Mouse (Mus musculus): ENCODE measurements around the gene Hoxa10. TPM values are rescaled to one million over a fixed set of nuclear protein-coding genes. Genes with fewer than 3 reads are reported as not detected.

The Hoxa10 gene
- polyA plus RNA-seq, 1 experiment from 2014 or later: not detected

GRCm38 (mm10) chr6:52256956-52257355, 16.3 kb upstream of the Hoxa10 start:
- no peak for ATAC-seq (replicated peaks; ENCODE audit: extremely low read depth, insufficient read depth, low FRiP score)
- under 1% methylated on average over 6 of the region's 6 CpGs for WGBS
- Histone ChIP-seq H3K27ac (ENCODE audit: low read length) (no peak overlapping the region), H3K4me1 (ENCODE audit: control insufficient read depth, insufficient read depth, low read length) (peaks cover 10% of the 10 kb centered on the region), H3K36me3 (ENCODE audit: control insufficient read depth, insufficient read depth) (no peaks in the 10 kb centered on the region), H3K9ac (ENCODE audit: low read length) (no peak overlapping the region), H3K27me3 (ENCODE audit: control insufficient read depth, insufficient read depth, low read length) (peaks cover 69% of the 10 kb centered on the region), H3K4me2 (ENCODE audit: low read depth, low read length) (no peak overlapping the region), H3K9me3 (replicated peaks; ENCODE audit: control insufficient read depth, low read length) (no peaks in the 10 kb centered on the region), H3K4me3 (ENCODE audit: low read length) (no peak overlapping the region)

- H3K4me3 ChIP-seq (ENCODE audit: low read length): no peak overlapping the region
- H3K36me3 ChIP-seq (ENCODE audit: control insufficient read depth, insufficient read depth): no peaks in the 10 kb centered on the region
- H3K9ac ChIP-seq (ENCODE audit: low read length): no peak overlapping the region
- no peak for ATAC-seq (replicated peaks; ENCODE audit: extremely low read depth, insufficient read depth, low FRiP score)
- H3K4me2 ChIP-seq (ENCODE audit: low read depth, low read length): no peak overlapping the region
- H3K9me3 ChIP-seq (replicated peaks; ENCODE audit: control insufficient read depth, low read length): no peaks in the 10 kb centered on the region
- H3K4me1 ChIP-seq (ENCODE audit: control insufficient read depth, insufficient read depth, low read length): no peaks in the 10 kb centered on the region
- WGBS: 2% methylated on average over 59 of the region's 59 CpGs
- H3K27ac ChIP-seq (ENCODE audit: low read length): no peak overlapping the region
- peaks cover 80% of the 10 kb centered on the region for H3K27me3 ChIP-seq (ENCODE audit: control insufficient read depth, insufficient read depth, low read length)
Measured at GRCm38 (mm10) chr6:52253511-52254500, 13.2 kb upstream of the Hoxa10 start.

- no peak overlapping the region for H3K9ac ChIP-seq (ENCODE audit: low read length)
- H3K27me3 ChIP-seq (ENCODE audit: control insufficient read depth, insufficient read depth, low read length): peaks cover 84% of the 10 kb centered on the region
- no peaks in the 10 kb centered on the region for H3K9me3 ChIP-seq (replicated peaks; ENCODE audit: control insufficient read depth, low read length)
- H3K4me2 ChIP-seq (ENCODE audit: low read depth, low read length): no peak overlapping the region
- ATAC-seq (replicated peaks; ENCODE audit: extremely low read depth, insufficient read depth, low FRiP score): no peak
- H3K27ac ChIP-seq (ENCODE audit: low read length): no peak overlapping the region
- H3K36me3 ChIP-seq (ENCODE audit: control insufficient read depth, insufficient read depth): no peaks in the 10 kb centered on the region
- WGBS: 2% methylated on average over 35 of the region's 35 CpGs
- no peak overlapping the region for H3K4me3 ChIP-seq (ENCODE audit: low read length)
- H3K4me1 ChIP-seq (ENCODE audit: control insufficient read depth, insufficient read depth, low read length): no peaks in the 10 kb centered on the region
Measured at GRCm38 (mm10) chr6:52252775-52253376, 12.2 kb upstream of the Hoxa10 start.

DNA sequence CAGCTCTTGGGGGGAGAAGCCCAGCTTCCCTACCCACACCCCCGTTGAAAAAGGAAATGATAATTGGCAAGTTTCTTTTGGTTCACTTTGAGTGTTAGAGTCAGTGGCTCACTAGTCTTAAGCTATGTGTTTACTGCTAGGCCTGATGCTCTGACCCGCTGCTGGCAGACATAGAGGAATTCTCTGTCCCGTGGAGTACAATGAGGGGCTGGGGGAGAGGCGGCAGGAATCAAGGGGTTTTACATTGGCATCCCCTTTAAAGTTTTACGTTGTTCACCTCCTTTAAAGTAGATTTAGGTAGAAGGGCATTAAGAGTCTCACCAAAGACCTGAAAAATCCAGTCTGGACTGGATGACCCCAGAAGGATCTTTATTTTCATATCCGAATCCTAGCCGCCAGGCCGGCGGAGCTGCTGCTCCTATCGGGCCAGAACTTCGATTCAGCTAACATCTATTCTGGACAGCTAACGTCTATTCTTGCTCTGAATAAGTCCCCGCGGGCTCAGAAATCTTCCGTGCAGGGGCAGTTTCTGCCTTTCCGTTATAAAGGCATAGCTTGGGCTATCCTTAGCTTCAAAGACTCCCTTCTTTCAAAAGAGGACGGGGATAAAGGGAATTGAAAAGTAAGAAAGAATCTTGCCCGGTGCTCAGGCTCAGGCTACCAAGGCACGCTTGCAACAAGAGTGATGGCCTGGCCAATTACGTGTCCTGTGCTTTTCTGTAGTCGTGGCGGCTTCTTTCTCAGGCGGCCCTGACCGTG, 11.5 kb upstream of the Hoxa10 start:
- no peak for ATAC-seq (replicated peaks; ENCODE audit: extremely low read depth, insufficient read depth, low FRiP score)
- no peak overlapping the region for H3K27ac ChIP-seq (ENCODE audit: low read length)
- no peaks in the 10 kb centered on the region for H3K9me3 ChIP-seq (replicated peaks; ENCODE audit: control insufficient read depth, low read length)
- H3K27me3 ChIP-seq (ENCODE audit: control insufficient read depth, insufficient read depth, low read length): peaks cover 85% of the 10 kb centered on the region
- H3K4me3 ChIP-seq (ENCODE audit: low read length): no peak overlapping the region
- WGBS: 5% methylated on average over 24 of the region's 24 CpGs
- no peaks in the 10 kb centered on the region for H3K4me1 ChIP-seq (ENCODE audit: control insufficient read depth, insufficient read depth, low read length)
- H3K9ac ChIP-seq (ENCODE audit: low read length): no peak overlapping the region
- H3K4me2 ChIP-seq (ENCODE audit: low read depth, low read length): no peak overlapping the region
- no peaks in the 10 kb centered on the region for H3K36me3 ChIP-seq (ENCODE audit: control insufficient read depth, insufficient read depth)

DNA sequence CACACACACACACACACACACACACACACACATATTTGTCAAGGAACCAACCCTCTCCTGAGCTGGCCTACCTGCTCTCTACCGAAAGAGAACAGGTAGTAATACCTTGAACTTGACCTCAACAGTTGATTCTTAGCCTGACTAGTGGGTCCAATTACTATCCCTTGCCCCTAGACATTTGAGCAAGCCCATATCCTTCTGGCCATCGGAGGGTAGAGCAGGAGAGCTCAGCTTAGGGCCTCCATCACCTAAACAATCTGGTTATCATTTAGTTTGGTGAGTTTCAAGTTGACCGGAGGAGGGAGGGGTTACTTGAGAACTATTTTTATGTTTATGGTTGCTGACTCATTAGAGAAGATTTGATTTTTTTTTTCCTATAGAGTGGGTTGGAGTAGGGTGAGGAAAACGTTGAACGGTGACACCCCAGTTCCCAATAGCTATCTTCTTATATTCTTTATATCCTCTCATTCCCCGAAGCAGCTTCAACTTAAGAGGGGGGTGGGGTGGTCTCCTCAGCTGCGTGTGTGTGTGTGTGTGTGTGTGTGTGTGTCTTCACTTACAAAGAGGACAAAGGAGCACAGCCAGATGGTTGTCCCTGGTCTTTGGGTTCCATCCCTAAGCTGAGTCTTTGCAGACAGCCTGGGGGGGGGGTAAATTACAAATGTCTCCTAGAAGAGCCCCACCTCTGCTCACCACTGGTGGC, 10.7 kb upstream of the Hoxa10 start:
- no peaks in the 10 kb centered on the region for H3K4me1 ChIP-seq (ENCODE audit: control insufficient read depth, insufficient read depth, low read length)
- WGBS: 10% methylated on average over 7 of the region's 7 CpGs
- ATAC-seq (replicated peaks; ENCODE audit: extremely low read depth, insufficient read depth, low FRiP score): no peak
- no peak overlapping the region for H3K9ac ChIP-seq (ENCODE audit: low read length)
- no peaks in the 10 kb centered on the region for H3K9me3 ChIP-seq (replicated peaks; ENCODE audit: control insufficient read depth, low read length)
- no peak overlapping the region for H3K27ac ChIP-seq (ENCODE audit: low read length)
- H3K36me3 ChIP-seq (ENCODE audit: control insufficient read depth, insufficient read depth): no peaks in the 10 kb centered on the region
- no peak overlapping the region for H3K4me3 ChIP-seq (ENCODE audit: low read length)
- H3K27me3 ChIP-seq (ENCODE audit: control insufficient read depth, insufficient read depth, low read length): peaks cover 87% of the 10 kb centered on the region
- H3K4me2 ChIP-seq (ENCODE audit: low read depth, low read length): no peak overlapping the region

DNA sequence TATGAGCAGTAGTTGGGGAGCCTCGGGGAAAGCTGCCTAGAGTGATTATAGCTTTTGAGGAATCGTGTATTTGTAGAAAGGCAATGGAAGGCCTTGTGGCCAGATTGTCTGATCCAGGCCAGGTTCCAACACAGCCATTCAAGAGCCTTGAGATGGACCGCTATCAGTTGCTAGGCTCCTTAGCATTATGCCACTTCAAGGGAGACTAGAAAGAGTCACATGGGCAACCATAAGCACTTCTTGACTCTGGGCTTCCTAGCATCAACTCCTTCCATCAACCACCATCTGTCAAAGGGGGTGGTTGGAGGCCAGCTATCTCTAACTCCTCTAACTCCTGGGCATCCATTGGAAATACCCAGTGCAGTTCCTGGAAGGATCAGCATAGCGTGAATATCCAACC, 9.2 kb upstream of the Hoxa10 start:
- Histone ChIP-seq H3K4me2 (ENCODE audit: low read depth, low read length) (no peak overlapping the region), H3K9ac (ENCODE audit: low read length) (no peak overlapping the region), H3K4me3 (ENCODE audit: low read length) (no peak overlapping the region), H3K27me3 (ENCODE audit: control insufficient read depth, insufficient read depth, low read length) (peaks cover 89% of the 10 kb centered on the region), H3K4me1 (ENCODE audit: control insufficient read depth, insufficient read depth, low read length) (0 out of 2 replicates have a peak, but pooled peaks cover 3% of the 10 kb centered on the region), H3K9me3 (replicated peaks; ENCODE audit: control insufficient read depth, low read length) (no peaks in the 10 kb centered on the region), H3K36me3 (ENCODE audit: control insufficient read depth, insufficient read depth) (no peaks in the 10 kb centered on the region), H3K27ac (ENCODE audit: low read length) (no peak overlapping the region)
- no peak for ATAC-seq (replicated peaks; ENCODE audit: extremely low read depth, insufficient read depth, low FRiP score)
- WGBS: 5% methylated on average over 4 of the region's 4 CpGs

DNA sequence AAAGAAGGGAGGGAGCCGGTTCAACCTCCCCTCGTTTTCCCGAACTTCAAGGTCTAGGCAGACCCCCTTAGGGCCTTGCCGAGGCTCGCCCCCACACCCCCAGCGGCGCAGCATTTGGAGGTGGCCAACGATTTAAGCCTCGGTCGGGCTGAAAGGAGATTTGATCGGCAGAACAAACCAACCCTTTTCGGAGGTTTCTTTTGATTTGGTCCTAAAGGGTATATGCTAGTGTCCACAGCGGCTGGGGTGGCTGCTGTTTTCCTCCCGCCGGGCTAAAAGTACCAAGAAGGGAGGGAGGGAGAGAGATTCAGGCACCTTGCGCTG, 8.7 kb upstream of the Hoxa10 start:
- Histone ChIP-seq H3K9ac (ENCODE audit: low read length) (no peak overlapping the region), H3K4me3 (ENCODE audit: low read length) (no peak overlapping the region), H3K4me2 (ENCODE audit: low read depth, low read length) (no peak overlapping the region), H3K9me3 (replicated peaks; ENCODE audit: control insufficient read depth, low read length) (no peaks in the 10 kb centered on the region), H3K27ac (ENCODE audit: low read length) (no peak overlapping the region), H3K4me1 (ENCODE audit: control insufficient read depth, insufficient read depth, low read length) (0 out of 2 replicates have a peak, but pooled peaks cover 3% of the 10 kb centered on the region), H3K27me3 (ENCODE audit: control insufficient read depth, insufficient read depth, low read length) (peaks cover 93% of the 10 kb centered on the region), H3K36me3 (ENCODE audit: control insufficient read depth, insufficient read depth) (no peaks in the 10 kb centered on the region)
- ATAC-seq (replicated peaks; ENCODE audit: extremely low read depth, insufficient read depth, low FRiP score): no peak
- WGBS: under 1% methylated on average over 16 of the region's 16 CpGs

- 1% methylated on average over 27 of the region's 27 CpGs for WGBS
- no peak overlapping the region for H3K4me3 ChIP-seq (ENCODE audit: low read length)
- no peak for ATAC-seq (replicated peaks; ENCODE audit: extremely low read depth, insufficient read depth, low FRiP score)
Measured at GRCm38 (mm10) chr6:52248638-52249414, 8.2 kb upstream of the Hoxa10 start.

More at GRCm38 (mm10) chr6:52248638-52249414, 8.2 kb upstream of the Hoxa10 start:
- Histone ChIP-seq H3K36me3 (ENCODE audit: control insufficient read depth, insufficient read depth) (no peaks in the 10 kb centered on the region), H3K9ac (ENCODE audit: low read length) (no peak overlapping the region), H3K4me2 (ENCODE audit: low read depth, low read length) (no peak overlapping the region), H3K9me3 (replicated peaks; ENCODE audit: control insufficient read depth, low read length) (no peaks in the 10 kb centered on the region), H3K4me1 (ENCODE audit: control insufficient read depth, insufficient read depth, low read length) (0 out of 2 replicates have a peak, but pooled peaks cover 3% of the 10 kb centered on the region), H3K27ac (ENCODE audit: low read length) (no peak overlapping the region), H3K27me3 (ENCODE audit: control insufficient read depth, insufficient read depth, low read length) (peaks cover 93% of the 10 kb centered on the region)

Measured in heart, embryonic 16.5 days (tissue).